In genomic region chr7:142284023-142284591, GRCm38 (mm10) we compare ENCODE assay signal across 8 mouse cellular contexts. TPM values are rescaled to one million over a fixed set of nuclear protein-coding genes. Genes with fewer than 3 reads are reported as not detected.
DNase-seq lines count a peak whose midpoint lies in the region; ATAC-seq lines count a peak whose summit lies in the region.

No protein-coding gene starts in this region.

- WGBS in hindbrain, embryonic 15.5 days, result under 1% methylated on average over 38 of the region's 38 CpGs

- peak; percentile 90 for DNase-seq in ZHBTc4 (ENCODE audit: low read depth, low spot score)
- DNase-seq in cerebellum, postnatal 14 days, result peak; percentile 67
- DNase-seq in gastrocnemius, adult 18-20 months (ENCODE audit: low spot score), result peak; percentile 36
- DNase-seq in left cerebral cortex, adult 8-10 months (ENCODE audit: low spot score in 2 of 2), result peak; percentile 9 to 25
- peak; percentile 12 for DNase-seq in right cerebral cortex, adult 18-20 months
- DNase-seq in urinary bladder, postnatal 25 days (ENCODE audit: low spot score), result peak; percentile 54

- peak overlapping the region; percentile 97 for H3K4me2 ChIP-seq in hindbrain, embryonic 15.5 days

- H3K36me3 ChIP-seq in hindbrain, embryonic 15.5 days, result no peaks in the 10 kb centered on the region

- peak; percentile 67 for ATAC-seq in hindbrain, embryonic 15.5 days (ENCODE audit: low FRiP score, low read depth)
- ATAC-seq in megakaryocyte, adult 5-6 weeks (ENCODE audit: poor library complexity, severe bottlenecking), result peak; percentile 82

- H3K9ac ChIP-seq in hindbrain, embryonic 15.5 days, result peak overlapping the region; percentile 58

- H3K9me3 ChIP-seq in hindbrain, embryonic 15.5 days, result no peaks in the 10 kb centered on the region

- H3K4me3 ChIP-seq in hindbrain, embryonic 15.5 days, result peak overlapping the region; percentile 59

- H3K27me3 ChIP-seq in hindbrain, embryonic 15.5 days, result peaks cover 16% of the 10 kb centered on the region

- peak overlapping the region; percentile 79 for H3K27ac ChIP-seq in hindbrain, embryonic 15.5 days (replicated peaks)

- peaks cover 19% of the 10 kb centered on the region for H3K4me1 ChIP-seq in hindbrain, embryonic 15.5 days (replicated peaks)

RNA-seq across cellular contexts. Expression of gene Gm4559, which starts 9.9 kb away (rescaled TPM):
- not detected for total RNA-seq in gastrocnemius, adult 18-20 months (2021)
- polyA plus RNA-seq in hindbrain, embryonic 15.5 days (2015; fragmentation: Nextera tagmentation; extraction: Ambion mirVana), result not detected in 2 replicates
- not detected for total RNA-seq in left cerebral cortex, adult 8-10 months (2022)
- not detected in 2 replicates for total RNA-seq in megakaryocyte, adult 5-6 weeks (2015)
- not detected in 2 replicates for total RNA-seq in megakaryocyte, adult 5-6 weeks (2017)

RNA-seq across cellular contexts. Expression of gene Krtap5-1, which starts 12.8 kb away (rescaled TPM):
- total RNA-seq in gastrocnemius, adult 18-20 months (2021), result not detected
- polyA plus RNA-seq in hindbrain, embryonic 15.5 days (2015; fragmentation: Nextera tagmentation; extraction: Ambion mirVana), result not detected in 2 replicates
- total RNA-seq in left cerebral cortex, adult 8-10 months (2022), result not detected
- not detected in 2 replicates for total RNA-seq in megakaryocyte, adult 5-6 weeks (2015)
- not detected in 2 replicates for total RNA-seq in megakaryocyte, adult 5-6 weeks (2017)

RNA-seq across cellular contexts. Expression of gene Krtap5-4, which starts 19.2 kb away (rescaled TPM):
- not detected for total RNA-seq in gastrocnemius, adult 18-20 months (2021)
- polyA plus RNA-seq in hindbrain, embryonic 15.5 days (2015; fragmentation: Nextera tagmentation; extraction: Ambion mirVana), result not detected in 2 replicates
- not detected for total RNA-seq in left cerebral cortex, adult 8-10 months (2022)
- total RNA-seq in megakaryocyte, adult 5-6 weeks (2015), result not detected in 2 replicates
- not detected in 2 replicates for total RNA-seq in megakaryocyte, adult 5-6 weeks (2017)

RNA-seq across cellular contexts. Expression of gene Gm2431, which starts 26.0 kb away (rescaled TPM):
- not detected for total RNA-seq in gastrocnemius, adult 18-20 months (2021)
- not detected in 2 replicates for polyA plus RNA-seq in hindbrain, embryonic 15.5 days (2015; fragmentation: Nextera tagmentation; extraction: Ambion mirVana)
- total RNA-seq in left cerebral cortex, adult 8-10 months (2022), result not detected
- not detected in 2 replicates for total RNA-seq in megakaryocyte, adult 5-6 weeks (2015)
- total RNA-seq in megakaryocyte, adult 5-6 weeks (2017), result not detected in 2 replicates

RNA-seq across cellular contexts. Expression of gene Gm40460, which starts 43.2 kb away (rescaled TPM):
- total RNA-seq in gastrocnemius, adult 18-20 months (2021), result not detected
- polyA plus RNA-seq in hindbrain, embryonic 15.5 days (2015; fragmentation: Nextera tagmentation; extraction: Ambion mirVana), result not detected in 2 replicates
- total RNA-seq in left cerebral cortex, adult 8-10 months (2022), result not detected
- total RNA-seq in megakaryocyte, adult 5-6 weeks (2015), result not detected in 2 replicates
- not detected in 2 replicates for total RNA-seq in megakaryocyte, adult 5-6 weeks (2017)

Comparison
In these comparisons a context has a peak if more than half of its experiments do, and no peak if none do; other contexts are left out.
1. Peak in every context shown above with its lines: DNase-seq, ATAC-seq, H3K4me3 ChIP-seq and H3K27ac ChIP-seq.
2. DNase-seq: peak in every context shown above with its lines; median percentile 90 in ZHBTc4; 67 in cerebellum, postnatal 14 days; 54 in urinary bladder, postnatal 25 days; 36 in gastrocnemius, adult 18-20 months; 17 in left cerebral cortex, adult 8-10 months; 12 in right cerebral cortex, adult 18-20 months.